Mouse (Mus musculus) embryo, embryonic 9.5 days (tissue): ENCODE measurements around the gene Arpc3.
"Not testable (repeated sequence)": the region's sequence is repeated elsewhere in the genome, so short reads cannot be mapped to it uniquely, and the experiment has no call there.

Experiments
- DNase-seq: peaks from one replicate; pipeline ENCODE4 v3.0.0-alpha.2; 2017; ENCODE audit errors: extremely low spot score

Arpc3 gene

GRCm38 (mm10) chr5:122399871-122400270 lies 8.2 kb downstream of the Arpc3 start:
- no peak for DNase-seq

DNA sequence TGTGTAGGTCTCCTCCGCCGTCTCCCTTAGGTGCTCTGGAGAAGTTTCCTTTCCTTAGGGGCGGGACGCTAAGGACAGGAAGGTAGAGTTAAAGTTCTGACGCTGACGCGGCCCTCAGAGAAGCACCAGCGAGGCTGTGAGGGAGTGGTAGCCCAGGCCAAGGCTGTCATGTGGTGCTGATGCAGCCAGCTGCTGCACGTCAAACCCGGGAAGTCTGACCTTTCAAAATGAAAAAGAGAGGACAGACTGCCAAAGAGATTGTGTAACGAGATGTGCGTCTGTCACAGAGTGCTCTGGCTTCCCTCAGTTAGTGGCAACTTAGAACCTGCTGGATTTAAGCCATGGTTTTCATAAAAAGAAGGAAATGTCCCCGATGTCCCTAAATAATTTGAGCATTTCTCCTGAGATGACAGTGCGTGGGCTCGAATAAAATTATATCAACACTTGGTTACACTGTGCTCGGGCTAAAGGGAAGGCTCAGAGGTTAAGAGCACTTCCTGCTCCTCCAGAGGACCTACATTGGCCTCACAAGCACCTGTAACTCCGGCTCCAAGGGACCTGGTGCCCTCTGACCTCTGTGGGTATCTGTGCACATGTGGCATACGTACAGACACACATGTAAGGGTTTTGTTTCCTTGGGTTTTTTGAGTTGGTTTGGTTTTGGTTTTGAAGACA lies 9.1 kb downstream of the Arpc3 start:
- DNase-seq = no peak

- DNase-seq = peak; percentile 64
Measured at GRCm38 (mm10) chr5:122401303-122401640, 9.6 kb downstream of the Arpc3 start.

- DNase-seq = no peak
Measured at GRCm38 (mm10) chr5:122402160-122402559, 10.5 kb downstream of the Arpc3 start.

DNA sequence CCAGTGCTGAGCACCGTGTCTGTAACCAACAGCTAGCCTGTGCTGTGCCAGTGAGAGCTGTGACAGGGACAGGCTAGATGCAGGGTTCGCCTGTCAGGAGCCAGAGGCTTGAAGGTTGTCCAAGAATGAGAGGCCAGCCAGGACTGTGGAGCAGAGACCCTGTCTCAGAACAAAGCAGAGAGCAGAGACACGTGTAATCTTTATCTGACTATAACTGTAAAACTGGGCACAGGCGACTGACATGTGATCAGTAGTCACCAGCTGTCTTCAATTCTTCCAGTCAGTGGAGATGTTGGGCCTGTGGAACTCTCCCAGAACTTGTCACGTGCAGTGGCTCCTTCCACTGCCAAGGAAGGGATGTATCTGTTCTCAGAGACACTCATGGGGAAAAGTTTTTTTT lies 11.1 kb downstream of the Arpc3 start:
- DNase-seq = no peak

DNA sequence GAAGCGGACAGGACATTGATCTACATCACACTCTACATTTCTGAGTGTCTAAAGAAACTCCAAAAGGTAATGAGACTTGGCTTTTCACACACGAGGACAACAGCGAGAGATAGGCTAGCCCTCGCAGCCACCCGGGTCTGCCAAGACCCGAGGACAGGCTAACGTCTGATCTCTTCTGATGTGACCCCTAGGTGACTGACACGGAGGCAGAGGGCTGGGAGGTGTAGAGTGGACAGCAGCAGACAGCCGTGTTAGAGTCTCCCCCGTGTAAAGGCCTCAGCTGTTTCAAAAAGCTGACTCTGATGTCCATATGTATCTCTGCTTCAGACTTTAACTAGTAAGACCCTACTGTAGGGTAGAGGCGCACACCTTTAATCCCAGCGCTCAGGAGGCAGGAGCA lies 11.7 kb downstream of the Arpc3 start:
- DNase-seq = no peak

DNA sequence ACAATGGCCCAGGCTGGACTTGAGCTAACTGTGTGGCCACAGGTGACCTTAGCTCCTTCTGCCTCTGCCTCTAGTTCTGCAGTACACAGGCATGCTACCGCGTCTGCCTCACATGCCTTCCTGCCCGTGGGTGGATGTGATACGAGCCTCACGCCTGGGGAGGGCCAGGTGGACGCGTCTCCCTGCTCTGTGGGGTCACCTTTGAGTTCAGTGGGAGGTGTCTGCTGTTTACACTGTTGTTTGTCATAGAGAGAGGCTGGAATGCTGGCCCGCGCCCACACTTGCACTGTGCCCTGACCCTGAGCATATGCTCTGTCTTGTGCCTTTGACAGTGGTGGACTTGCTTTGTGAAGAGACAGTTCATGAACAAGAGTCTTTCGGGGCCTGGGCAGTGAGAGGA lies 13.9 kb downstream of the Arpc3 start:
- no peak for DNase-seq

DNA sequence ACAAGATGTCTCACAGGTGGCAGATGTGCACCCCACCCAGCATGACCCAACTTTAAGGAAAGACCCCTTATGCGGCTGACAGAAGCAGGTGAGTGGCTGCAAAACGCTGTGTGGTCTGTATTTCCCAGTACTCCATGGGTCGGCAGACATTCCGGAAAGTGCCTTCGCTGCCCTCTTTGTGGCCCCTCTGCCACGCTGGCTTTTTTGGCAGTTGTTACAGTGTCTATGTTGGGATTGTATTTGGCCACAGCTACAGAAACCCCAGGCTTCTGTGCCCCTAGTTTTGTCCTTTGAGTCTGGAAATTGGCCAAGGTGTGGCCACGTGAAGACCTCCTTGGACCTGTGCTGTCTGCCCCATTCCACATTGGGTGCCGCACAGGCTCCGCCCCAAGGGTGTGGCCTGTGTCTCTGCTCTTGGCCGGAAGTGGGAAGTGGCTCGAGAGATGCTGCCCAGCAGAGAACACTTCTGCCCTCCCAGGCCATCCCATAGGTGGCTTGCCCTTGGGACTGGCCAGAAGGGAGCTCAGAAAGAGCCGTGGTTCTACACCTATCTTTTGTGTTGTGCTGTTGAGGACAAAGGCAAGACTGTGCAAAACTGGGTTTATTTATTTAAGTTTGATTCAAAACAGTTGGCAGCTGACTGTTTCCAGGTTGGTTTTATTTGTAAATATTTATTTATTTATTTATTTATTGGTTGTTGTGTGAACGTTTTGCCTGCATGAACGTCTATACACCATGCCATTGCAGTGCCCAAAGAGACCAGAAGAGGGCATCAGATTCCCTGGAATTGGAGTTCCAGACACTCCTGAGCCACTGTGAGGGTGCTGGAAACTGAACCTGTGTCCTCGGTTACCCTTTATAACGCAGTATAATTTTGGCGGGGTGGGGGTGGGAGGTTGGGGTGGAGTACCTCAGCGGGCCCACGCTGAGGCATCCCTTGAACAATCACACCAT lies 18.3 kb downstream of the Arpc3 start:
- DNase-seq = no peak

- no peak for DNase-seq
Measured at GRCm38 (mm10) chr5:122411892-122412291, 20.2 kb downstream of the Arpc3 start.

GRCm38 (mm10) chr5:122412826-122413225 lies 21.1 kb downstream of the Arpc3 start:
- no peak for DNase-seq

- DNase-seq = no peak
Measured at GRCm38 (mm10) chr5:122414351-122414750, 22.7 kb downstream of the Arpc3 start.

GRCm38 (mm10) chr5:122415465-122415864 lies 23.8 kb downstream of the Arpc3 start:
- no peak for DNase-seq

DNA sequence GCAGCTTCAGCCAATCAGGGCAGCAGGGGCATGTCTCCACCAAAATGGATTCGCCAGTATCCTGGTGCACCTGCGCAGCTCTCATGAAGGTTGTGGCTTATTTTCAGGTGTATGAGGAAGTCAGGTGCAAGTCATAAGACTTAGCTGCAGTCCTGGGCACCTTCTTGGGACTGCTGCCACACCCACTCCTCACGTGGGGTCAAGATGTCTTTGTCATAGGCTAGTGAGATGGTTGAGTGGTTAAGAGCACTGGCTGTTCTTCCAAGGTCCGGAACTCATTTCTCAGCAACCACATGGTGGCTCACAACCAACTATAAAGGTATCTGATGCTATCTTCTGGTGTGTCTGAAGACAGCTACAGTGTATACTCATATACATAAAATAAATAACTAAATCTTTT lies 29.0 kb downstream of the Arpc3 start:
- not testable (repeated sequence) for DNase-seq

DNA sequence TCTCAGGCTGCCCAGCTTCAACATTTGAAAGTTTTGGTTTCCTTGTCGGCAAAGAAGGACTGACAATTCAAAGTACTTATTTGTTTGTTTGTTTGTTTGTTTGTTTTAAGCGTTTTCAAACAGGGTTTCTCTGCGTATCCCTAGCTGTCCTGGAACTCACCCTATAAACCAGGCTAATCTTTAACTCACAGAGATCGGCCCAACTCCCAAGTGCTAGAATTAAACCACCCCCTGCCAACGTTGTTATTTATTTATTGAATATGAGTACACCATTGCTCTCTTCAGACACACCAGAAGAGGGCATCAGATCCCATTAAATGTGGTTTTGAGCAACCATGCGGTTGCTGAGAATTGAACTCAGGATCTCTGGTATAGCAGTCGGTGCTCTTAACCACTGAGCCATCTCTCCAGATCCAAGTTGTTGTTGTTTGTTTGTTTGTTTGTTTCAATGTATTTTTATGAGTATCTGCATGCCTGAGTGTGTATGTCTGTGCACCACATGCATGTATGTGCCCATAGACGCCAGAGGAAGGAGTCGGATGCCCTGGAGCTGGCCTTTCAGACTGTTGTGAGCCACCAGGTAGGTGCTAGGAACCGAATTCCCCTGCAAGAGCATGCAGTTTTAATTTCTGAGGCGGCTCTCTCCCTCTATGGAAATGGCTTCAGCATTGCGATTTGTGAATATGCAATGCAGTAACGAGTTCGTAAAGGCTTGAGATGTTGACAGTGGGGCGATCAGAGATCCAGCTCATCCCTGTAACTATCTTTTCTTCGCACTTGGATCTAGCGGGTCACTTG lies 29.8 kb downstream of the Arpc3 start, which contains the start of gene Anapc7:
TSS of gene Anapc7 (plus strand) at position 423 of the 798 bp plus-strand sequence.
- DNase-seq = no peak

DNA sequence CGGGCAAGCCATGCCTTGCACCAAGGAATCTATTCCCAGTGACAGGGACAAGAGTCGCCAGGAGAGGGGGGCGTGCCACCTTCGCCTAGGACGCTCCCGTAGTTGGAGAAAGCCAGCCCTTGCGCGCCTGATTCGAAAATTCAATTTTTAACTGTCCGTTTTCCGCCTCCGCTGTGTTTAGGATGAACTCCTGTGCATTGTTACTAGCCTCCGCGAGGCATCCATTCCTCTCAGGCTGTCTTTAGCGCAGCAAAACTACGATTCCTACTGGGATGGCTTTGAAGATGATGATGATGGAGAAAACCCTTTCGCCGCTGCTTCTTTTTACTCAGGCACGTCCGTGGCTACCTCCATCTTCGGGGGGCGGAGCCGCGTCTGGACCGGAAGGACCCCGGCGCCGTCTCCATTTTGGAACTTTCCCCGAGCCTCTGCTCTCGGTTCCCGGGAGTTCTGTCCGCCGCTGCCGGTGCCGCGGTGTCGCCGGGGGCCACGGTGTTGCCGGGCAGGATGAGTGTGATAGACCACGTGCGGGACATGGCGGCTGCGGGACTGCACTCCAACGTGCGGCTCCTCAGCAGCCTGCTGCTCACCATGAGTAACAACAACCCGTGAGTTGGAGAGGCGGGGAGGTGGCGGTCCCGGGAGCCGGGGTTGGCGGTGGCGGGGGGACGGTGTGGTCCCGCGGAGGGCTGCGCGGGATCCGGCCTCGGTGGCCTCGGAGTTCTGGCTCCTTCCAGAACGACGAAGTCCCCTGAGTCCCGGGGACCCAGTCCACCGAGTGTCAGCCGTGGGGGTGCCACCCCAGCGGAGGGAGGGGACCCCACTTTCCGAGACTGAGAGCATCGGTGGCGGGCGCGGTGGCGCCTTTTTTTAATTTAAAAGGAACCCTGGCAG lies 30.6 kb downstream of the Arpc3 start:
- DNase-seq = peak; percentile 94

DNA sequence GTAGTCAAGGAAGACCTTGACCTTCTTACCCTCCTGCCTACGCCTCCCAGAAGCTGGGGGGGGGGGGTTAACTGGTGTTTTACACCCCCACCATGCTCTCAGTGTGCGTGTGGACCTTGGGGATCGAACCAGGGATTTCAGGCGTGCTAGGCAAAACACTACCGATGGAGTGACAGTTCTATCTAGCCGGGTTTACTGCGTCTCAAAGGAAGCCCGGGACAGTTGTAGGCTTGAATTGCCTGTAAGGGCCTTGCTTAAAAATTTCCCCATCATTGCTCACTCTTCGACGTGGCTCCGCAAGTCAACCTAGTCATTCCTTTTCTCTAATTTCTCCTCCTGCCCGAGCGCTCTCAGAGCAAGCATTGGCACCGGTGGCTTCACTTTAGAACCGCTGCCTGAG lies 31.4 kb downstream of the Arpc3 start:
- DNase-seq = no peak

- DNase-seq = no peak
Measured at GRCm38 (mm10) chr5:122425550-122425949, 33.9 kb downstream of the Arpc3 start.

DNA sequence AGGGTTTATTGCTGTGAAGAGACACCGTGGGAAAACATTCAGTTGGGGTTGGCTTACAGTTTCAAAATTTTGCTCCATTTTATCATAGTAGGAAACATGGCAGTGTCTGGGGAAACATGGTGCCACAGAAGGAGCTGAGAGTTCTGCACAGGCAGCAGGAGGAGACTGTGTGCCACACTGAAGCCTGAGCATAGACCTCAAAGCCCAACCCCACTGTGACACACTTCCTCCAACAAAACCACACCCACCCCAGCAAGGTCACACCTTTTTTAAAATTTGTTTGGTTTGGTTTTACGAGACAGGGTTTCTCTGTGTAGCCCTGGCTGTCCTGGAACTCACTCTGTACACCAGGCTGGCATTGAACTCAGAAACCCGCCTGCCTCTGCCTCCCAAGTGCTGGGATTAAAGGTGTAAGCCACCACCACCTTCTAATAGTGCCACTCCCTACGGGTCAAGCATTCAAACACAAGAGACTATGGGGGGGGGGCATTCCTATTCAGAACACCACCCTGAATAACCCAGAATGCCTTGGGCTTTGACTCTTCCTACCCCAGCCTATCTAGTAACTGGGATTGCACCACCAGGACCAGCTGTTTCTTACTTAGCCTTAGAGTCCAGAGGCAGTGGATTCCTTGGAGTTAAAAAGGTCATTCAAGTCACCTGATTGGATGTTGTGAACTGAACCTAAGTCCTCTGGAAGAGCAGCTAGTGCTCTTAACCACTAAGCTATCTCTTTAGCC lies 38.5 kb downstream of the Arpc3 start:
- DNase-seq = no peak

- DNase-seq = no peak
Measured at GRCm38 (mm10) chr5:122431221-122431620, 39.5 kb downstream of the Arpc3 start.

- DNase-seq = no peak
Measured at GRCm38 (mm10) chr5:122434541-122434940, 42.9 kb downstream of the Arpc3 start.
